8 mouse cellular contexts compared by ENCODE assay signal in genomic region chr10:61051993-61052613, GRCm38 (mm10). TPM values are rescaled to one million over a fixed set of nuclear protein-coding genes. Genes with fewer than 3 reads are reported as not detected.
DNase-seq lines count a peak whose midpoint lies in the region; ATAC-seq lines count a peak whose summit lies in the region.

No protein-coding gene starts in this region.

- no peaks in the 10 kb centered on the region for H3K4me1 ChIP-seq in heart, embryonic 12.5 days (replicated peaks)
- H3K4me1 ChIP-seq in lung, embryonic 16.5 days (replicated peaks; ENCODE audit: control insufficient read depth, insufficient read depth, low read length) = no peaks in the 10 kb centered on the region

- no peak overlapping the region for H3K4me2 ChIP-seq in heart, embryonic 12.5 days
- no peak overlapping the region for H3K4me2 ChIP-seq in lung, embryonic 16.5 days (ENCODE audit: low read depth, low read length)

- peaks cover 21% of the 10 kb centered on the region for H3K27me3 ChIP-seq in heart, embryonic 12.5 days (replicated peaks)
- H3K27me3 ChIP-seq in lung, embryonic 16.5 days (ENCODE audit: control insufficient read depth, insufficient read depth, low read depth, low read length) = no peaks in the 10 kb centered on the region; the same call in 1 of the 2 replicates

- H3K4me3 ChIP-seq in heart, embryonic 12.5 days = no peak overlapping the region
- H3K4me3 ChIP-seq in lung, embryonic 16.5 days (ENCODE audit: low read length) = no peak overlapping the region

- H3K9ac ChIP-seq in heart, embryonic 12.5 days = no peak overlapping the region
- H3K9ac ChIP-seq in lung, embryonic 16.5 days (ENCODE audit: low read length) = no peak overlapping the region

- H3K27ac ChIP-seq in heart, embryonic 12.5 days (ENCODE audit: poor library complexity, severe bottlenecking) = no peak overlapping the region
- H3K27ac ChIP-seq in lung, embryonic 16.5 days (ENCODE audit: low read length) = no peak overlapping the region

- DNase-seq in ES-CJ7 (ENCODE audit: low read depth, low spot score) = peak; percentile 67
- DNase-seq in adrenal gland, postnatal 14 days = peak; percentile 81
- peak; percentile 65 for DNase-seq in embryo, embryonic 11.5 days (ENCODE audit: low read depth, low spot score)
- DNase-seq in kidney, postnatal 36 days = peak; percentile 61 to 87
- peak; percentile 45 for DNase-seq in ovary, postnatal 36 days (ENCODE audit: low spot score)
- peak; percentile 46 to 64 for DNase-seq in urinary bladder, postnatal 36 days (ENCODE audit: low spot score in 2 of 2)

- ATAC-seq in heart, embryonic 12.5 days (ENCODE audit: insufficient number of reproducible peaks, low FRiP score) = 0 out of 2 replicates have a peak, but pooled peaks have one; percentile 30
- peak; percentile 71; the same call in 1 of the 2 replicates for ATAC-seq in lung, embryonic 16.5 days (ENCODE audit: low read depth)

- H3K36me3 ChIP-seq in heart, embryonic 12.5 days = no peaks in the 10 kb centered on the region
- H3K36me3 ChIP-seq in lung, embryonic 16.5 days (ENCODE audit: control insufficient read depth, insufficient read depth, low read length) = no peaks in the 10 kb centered on the region

- WGBS in heart, embryonic 12.5 days = 58% methylated on average over 14 of the region's 14 CpGs
- 52% methylated on average over 14 of the region's 14 CpGs for WGBS in lung, embryonic 16.5 days

- H3K9me3 ChIP-seq in heart, embryonic 12.5 days (replicated peaks) = peaks cover 10% of the 10 kb centered on the region
- peaks cover 4% of the 10 kb centered on the region for H3K9me3 ChIP-seq in lung, embryonic 16.5 days (ENCODE audit: control insufficient read depth, low read length)

RNA-seq across cellular contexts. Expression of gene Pcbd1, which starts 37.0 kb away (rescaled TPM):
- 21.0 and 68.0 TPM in 2 replicates for total RNA-seq in adrenal gland, postnatal 14 days (2021)
- 68.6 and 69.1 TPM in 2 replicates for polyA plus RNA-seq in heart, embryonic 12.5 days (2016; fragmentation: Nextera tagmentation; extraction: Ambion mirVana)
- polyA plus RNA-seq in lung, embryonic 16.5 days (2015; fragmentation: Nextera tagmentation; extraction: Ambion mirVana) = 83.3 and 86.2 TPM in 2 replicates
